Mouse (Mus musculus): ENCODE measurements around the gene Xlr3c.
A peak's percentile ranks its signal among the peaks of the same experiment; 100 is the strongest.
"Not testable (repeated sequence)": the region's sequence is repeated elsewhere in the genome, so short reads cannot be mapped to it uniquely, and the experiment has no call there.

Xlr3c gene

DNA sequence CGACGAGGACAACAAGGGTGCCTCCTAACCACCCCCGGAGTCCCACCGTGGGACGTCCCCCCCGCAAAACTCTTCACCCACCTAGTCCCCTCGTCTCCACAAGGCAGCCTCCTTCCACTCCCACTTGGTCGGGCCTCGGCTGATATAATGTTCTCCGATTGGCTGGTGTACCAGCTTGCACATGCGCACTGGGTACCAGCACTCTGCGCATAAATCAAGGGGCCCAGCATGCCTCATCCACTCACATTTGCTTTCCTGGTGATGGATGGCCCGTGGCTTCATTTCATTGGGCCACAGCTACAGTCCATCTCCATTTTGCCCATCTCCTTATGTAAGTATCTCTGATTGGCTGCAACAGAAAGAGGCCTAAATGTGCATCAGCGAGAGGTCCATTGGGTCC is at the start of gene Xlr3c:
TSS of gene Xlr3c (minus strand) at position 121 of the 400 bp plus-strand sequence.
- DNase-seq (ENCODE audit: low spot score) = not testable (repeated sequence)

DNA sequence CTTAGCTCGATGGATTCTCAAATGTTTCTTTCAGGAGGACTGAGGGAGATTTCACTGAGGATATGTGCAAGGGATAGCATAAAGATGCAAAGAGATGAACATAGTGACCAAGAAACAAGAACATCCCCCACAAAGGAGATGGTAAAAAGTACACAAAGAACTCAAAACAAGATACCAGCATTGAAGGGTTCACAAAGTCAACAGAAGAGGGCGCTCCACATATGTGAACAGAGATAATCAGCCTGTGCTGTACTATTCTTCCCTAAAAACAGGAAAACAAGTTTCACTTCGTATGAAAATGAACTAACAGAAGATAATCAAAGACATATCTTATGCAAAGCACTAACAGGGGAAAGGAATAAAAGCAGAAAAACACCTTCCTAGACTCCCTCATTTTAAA is 47.3 kb upstream of the Xlr3c start:
- peak; percentile 5 for DNase-seq (ENCODE audit: low spot score)

DNA sequence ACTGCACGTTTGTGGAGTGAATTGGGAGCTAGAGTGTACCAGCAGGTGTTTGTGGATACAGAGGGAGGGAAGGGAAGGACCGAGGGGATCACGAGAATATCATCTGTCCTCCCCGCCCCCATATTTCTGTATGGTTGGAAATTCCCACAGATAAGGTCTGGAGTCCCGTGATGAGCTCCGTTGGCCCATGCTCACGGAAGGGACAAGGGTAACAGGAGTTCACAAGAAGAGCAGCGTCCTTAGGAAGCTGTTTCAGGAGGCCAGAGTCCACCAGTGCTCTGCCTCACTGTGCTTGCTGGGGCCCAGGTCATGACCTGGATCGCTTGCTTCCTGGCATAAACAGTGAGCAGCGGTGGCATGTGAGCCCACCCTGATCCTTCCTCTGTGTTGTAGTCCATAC is 30.6 kb upstream of the Xlr3c start:
- not testable (repeated sequence) for DNase-seq (ENCODE audit: low spot score)

DNA sequence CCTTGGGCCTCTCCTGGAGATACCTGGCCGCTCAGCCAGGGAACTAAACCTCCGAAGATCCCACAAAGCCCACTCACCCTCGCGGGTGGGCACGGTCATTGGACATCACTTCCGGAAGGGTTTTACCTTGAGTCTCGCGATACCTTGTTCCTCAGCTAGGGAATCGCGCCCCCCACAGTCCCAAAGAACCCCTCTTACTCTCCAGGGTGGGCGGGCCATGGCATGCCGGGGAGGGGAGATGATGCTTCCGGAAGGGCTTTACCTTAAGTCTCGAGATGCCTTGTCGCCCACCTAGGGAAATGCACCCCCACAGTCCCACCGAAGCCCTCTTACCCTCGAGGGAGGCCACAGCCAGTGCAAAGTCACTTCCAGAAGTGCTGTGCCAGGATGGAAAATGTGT is 27.7 kb upstream of the Xlr3c start, which contains the start of the genes Xlr5a and Xlr5c:
TSS of gene Xlr5a (minus strand) at position 101 of the 400 bp plus-strand sequence.
TSS of gene Xlr5c (minus strand) at position 101 of the 400 bp plus-strand sequence.
- not testable (repeated sequence) for DNase-seq (ENCODE audit: low spot score)

DNA sequence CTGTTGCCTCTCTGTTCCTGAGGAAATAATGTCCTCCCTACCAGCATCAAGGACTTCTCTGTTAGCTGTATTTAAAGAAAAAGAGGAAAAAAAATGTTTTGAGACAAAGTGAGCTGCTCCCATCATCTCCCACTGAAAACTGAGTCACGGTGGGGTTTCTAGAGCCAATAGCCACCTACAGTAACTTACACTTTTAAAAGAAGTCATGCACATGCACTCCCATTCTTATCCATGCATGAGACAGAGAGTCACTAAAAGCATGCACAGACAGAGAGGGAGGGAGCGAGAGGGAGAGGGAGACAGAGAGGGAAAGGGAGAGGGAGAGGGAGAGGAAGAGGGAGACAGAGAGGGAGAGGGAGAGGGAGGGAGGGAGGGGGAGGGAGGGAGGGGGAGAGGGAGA is 2.8 kb downstream of the Xlr3c start:
- DNase-seq (ENCODE audit: low spot score) = not testable (repeated sequence)

DNA sequence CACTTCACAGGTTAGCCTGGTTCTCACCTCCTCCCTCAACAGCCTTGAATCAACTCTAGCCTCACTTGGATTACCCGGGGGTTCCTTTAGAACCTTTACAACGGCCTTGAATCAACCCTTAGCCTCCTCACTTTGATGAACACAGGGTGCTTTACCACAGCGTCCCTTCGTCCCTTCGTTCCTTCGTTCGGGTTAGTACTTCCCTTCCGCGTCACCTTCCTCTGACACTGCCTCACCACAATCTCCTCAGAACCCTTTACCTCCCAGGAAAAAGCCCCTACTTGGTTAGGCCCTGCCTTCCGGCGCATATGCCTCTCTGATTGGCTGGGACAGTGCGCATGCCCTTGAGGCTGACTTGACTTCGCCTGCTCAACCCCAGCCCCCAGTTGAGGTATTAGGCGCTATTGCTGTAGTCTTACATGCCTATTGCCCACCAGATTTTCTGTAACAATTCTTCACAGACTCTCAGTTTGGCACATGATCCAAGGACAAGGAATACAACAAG is 22.3 kb downstream of the Xlr3c start, which contains the start of gene Xlr4c:
TSS of gene Xlr4c (minus strand) at position 310 of the 505 bp plus-strand sequence.
- DNase-seq (ENCODE audit: low spot score) = peak; percentile 59

DNA sequence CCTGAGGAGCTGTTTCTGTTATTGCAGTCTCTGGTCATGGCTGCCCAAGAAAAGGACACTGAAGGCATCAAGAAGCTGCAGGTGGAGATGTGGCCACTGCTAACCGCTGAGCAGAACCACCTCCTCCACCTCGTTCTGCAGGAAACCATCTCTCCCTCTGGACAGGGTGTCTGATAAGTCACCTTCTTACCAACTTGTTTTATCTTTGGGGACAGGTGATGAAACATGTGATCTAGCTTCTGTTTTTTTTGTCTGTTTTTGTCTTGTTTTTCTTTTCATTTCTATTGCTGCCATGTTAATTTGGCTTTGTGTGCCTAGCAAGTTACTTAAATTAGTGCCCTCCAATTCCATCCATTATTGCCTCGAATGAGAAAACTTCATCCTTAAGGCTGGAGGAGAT is 35.9 kb downstream of the Xlr3c start:
- DNase-seq (ENCODE audit: low spot score) = no peak

DNA sequence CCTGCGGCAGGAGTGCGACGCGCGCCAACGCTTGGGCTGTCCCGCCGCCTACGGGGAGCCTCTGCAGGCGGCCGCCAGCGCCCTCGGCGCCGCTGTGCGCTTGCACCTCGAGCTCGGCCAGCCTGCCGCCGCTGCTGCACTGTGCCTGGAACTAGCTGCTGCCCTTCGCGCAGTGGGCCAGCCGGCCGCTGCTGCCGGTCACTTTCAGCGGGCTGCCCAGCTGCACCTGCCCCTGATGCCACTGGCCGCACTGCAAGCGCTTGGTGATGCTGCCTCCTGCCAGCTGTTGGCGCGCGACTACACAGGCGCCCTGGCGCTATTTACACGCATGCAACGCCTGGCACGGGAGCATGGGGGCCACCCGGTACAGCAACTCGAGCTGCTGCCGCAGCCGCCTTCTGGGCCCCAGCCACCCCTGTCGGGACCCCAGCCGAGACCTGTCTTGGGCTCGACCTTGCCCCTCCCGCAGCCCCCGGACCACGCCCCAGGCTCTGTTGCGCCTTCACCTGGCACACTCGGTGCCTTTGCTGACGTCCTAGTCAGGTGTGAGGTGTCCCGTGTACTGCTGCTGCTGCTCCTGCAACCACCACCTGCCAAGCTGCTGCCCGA is 36.5 kb downstream of the Xlr3c start:
- DNase-seq (ENCODE audit: low spot score) = peak; percentile 63

DNA sequence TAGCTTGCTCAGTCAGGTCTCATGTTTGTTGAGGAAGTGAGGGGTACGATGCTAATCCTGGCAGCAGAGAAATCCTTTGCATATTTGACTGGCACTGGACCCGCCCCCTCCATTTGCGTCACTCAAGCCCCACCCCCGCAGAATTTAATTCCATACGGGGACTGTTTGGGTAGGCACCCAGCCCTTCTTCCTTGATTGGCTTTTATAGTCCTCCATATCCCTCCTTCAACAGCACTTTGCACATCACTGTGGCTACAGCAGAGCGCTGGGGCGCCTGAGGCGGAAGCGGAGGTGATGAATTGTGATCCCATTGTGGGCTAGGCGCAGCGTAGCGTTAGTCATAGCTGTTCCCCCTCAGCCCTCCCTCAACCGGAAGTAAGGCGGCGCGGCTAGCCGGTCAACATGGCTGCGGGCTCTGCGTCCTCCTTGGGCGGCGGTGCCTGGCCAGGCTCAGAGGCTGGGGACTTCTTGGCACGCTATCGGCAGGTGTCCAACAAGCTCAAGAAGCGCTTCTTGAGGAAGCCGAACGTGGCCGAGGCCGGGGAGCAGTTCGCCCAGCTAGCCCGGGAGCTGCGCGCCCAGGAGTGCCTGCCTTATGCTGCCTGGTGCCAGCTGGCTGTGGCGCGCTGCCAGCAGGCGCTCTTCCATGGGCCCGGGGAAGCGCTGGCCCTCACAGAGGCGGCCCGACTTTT is 37.1 kb downstream of the Xlr3c start, which contains the start of gene F8a:
TSS of gene F8a (plus strand) at position 378 of the 692 bp plus-strand sequence.
- peak; percentile 89 for DNase-seq (ENCODE audit: low spot score)

DNA sequence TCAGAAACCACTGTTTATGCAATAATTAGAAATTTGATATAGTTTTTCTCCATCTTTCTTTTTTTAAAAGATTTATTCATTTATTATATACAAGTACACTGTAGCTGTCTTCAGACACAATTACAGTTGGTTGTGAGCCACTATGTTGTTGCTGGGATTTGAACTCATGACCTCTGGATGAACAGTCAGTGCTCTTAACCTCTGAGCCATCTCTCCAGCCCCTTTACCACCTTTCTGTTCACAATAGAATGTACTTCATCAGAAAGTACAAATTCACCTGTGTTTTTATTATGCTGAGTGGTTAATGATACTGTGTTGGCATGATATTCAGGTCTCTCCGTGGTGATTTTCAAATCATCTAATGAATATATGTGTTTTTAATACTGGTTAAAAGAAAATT is 39.8 kb downstream of the Xlr3c start:
- DNase-seq (ENCODE audit: low spot score) = no peak

DNA sequence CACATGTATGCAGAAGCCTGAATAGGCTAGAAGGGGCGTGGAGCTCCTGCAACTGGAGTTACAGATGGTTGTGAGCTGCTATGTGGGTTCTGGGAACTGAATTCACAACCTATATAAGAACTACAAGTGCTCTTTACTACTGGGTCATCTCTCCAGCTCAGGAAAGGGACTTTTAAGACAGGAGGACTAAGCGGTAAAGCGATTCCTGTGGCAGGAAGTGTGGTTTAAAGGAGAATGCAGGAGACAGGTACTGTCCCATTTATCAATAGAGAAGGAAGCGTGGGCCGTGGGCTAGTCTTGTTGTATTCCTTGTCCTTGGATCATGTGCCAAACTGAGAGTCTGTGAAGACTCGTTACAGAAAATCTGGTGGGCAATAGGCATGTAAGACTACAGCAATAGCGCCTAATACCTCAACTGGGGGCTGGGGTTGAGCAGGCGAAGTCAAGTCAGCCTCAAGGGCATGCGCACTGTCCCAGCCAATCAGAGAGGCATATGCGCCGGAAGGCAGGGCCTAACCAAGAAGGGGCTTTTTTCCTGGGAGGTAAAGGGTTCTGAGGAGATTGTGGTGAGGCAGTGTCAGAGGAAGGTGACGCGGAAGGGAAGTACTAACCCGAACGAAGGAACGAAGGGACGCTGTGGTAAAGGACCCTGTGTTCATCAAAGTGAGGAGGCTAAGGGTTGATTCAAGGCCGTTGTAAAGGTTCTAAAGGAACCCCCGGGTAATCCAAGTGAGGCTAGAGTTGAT is 51.2 kb downstream of the Xlr3c start, which contains the start of gene Xlr4b:
TSS of gene Xlr4b (plus strand) at position 515 of the 746 bp plus-strand sequence.
- DNase-seq (ENCODE audit: low spot score) = peak; percentile 74
